Mouse (Mus musculus) lung, postnatal 0 days (tissue): ENCODE measurements around the gene Pram1.

Source experiments
- CTCF ChIP-seq: IDR thresholded peaks from 2 replicates; pipeline ENCODE4 v1.5.1; 2016; ENCODE audit warnings: antibody characterized with exemption, mild to moderate bottlenecking
- EP300 ChIP-seq: IDR thresholded peaks from 2 replicates; pipeline ENCODE4 v1.6.1; 2016; ENCODE audit warnings: antibody characterized with exemption, mild to moderate bottlenecking, control low read depth

- TF ChIP-seq CTCF, result no peak
- no peak for TF ChIP-seq EP300
Measured at GRCm38 (mm10) chr17:33666813-33667212, 29.0 kb downstream of the Pram1 start.
